Mouse (Mus musculus) embryonic fibroblast, embryonic 13.5 days (primary cell): ENCODE results near the gene Fbxl7.

Experiments
- CTCF ChIP-seq: IDR thresholded peaks from 2 replicates; pipeline ENCODE4 v1.5.1; 2011; ENCODE audit warnings: mild to moderate bottlenecking, control low read depth, low read length, moderate library complexity, borderline replicate concordance; ENCODE audit not compliant: insufficient read depth
- POLR2A ChIP-seq: IDR thresholded peaks from 2 replicates; pipeline ENCODE4 v1.6.1; 2011; ENCODE audit warnings: low read depth, mild to moderate bottlenecking, control low read depth, low read length, moderate library complexity

DNA sequence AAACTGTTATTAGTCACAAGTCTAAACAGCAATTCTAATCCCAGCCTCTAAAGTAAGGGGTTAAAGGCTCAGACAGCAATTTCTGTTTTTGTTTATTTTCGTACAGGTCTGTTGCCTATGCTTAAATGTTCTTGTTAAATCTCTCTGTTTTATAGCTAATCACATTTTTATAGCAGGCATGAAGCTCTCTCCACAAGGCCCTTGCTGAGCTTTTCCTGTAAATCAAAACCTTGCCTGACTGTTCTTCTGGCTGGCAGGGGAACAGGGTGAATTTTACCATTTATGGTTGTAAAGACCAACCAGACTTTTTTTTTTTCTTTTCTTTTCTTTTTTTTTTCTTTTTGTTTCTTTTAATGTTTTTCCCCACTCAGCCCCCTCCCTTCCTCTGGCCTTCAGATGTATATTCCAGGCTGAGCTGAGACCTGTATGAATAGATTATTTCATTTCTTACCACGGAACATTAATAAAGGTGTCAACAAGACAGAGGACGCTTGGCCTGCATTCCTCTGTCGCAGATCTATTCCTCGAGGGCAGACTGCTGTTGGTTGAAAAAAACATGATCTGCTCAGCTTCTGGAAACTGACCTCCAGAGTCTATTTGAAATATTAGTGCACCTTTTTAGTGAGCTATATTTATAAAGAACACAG, 176.9 kb downstream of the Fbxl7 start:
- TF ChIP-seq POLR2A: no peak
- TF ChIP-seq CTCF: no peak
